In the genomic region with DNA sequence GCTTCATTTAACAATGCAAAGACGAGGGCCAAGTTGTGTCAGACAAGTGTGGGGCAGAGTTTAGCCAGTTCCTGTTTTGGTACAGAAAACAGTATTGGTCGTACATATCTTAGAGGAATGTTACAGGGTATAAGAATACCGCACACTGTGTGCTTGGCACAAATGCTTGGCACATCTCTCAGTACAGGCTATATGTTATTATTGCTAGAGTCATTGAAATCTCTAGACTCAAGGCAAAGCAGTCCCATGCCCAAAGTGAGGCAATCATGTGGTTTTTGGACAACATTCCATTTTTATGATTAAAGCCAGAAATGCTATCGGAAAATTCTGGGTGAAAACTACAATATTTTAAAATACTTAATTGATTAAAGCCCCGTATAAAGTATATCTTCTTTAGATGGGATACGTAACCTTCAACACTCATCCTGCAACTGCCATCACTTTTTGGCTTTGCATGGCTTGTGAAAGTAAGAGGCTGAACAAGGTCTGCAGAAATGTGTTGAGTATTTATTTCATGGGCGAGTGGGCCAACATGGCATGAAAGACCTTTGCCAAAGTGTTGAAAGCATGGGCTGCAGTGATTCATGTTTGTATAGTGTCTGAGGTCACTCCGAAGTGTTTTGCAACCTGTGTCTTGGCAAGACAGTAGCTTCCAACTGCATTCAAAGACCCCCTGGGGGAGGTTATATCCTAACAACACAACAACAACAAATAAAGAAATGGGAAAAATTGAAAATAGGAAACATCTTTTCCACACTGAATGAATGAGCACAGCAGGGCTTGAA, we compare ENCODE assay signal across 25 mouse cellular contexts.
DNase-seq lines count a peak whose midpoint lies in the region; ATAC-seq and TF ChIP-seq lines count a peak whose summit lies in the region.
"Had no signal": no experiment of that assay in that cellular context is flagged by ENCODE, and none has a peak within 500 bp of the region (broad histone marks: within the 10 kb centered on the region; RNA-seq: fewer than 3 reads in every experiment).

No protein-coding gene starts in this region.

- ATAC-seq in limb, embryonic 14.5 days (ENCODE audit: low FRiP score, low read depth) = no peak
- ATAC-seq in embryonic facial prominence, embryonic 15.5 days (ENCODE audit: insufficient number of reproducible peaks, low FRiP score, low TSS enrichment, low read depth) = no peak
- ATAC-seq: activated CD4-positive, CD25-positive, alpha-beta regulatory T cell, adult 4 months; intestine, embryonic 15.5 days; liver, embryonic 12.5 days had no signal

- H3K27ac ChIP-seq in limb, embryonic 14.5 days (replicated peaks; ENCODE audit: low read depth, low read length) = 0 out of 2 replicates have a peak overlapping the region, but pooled peaks have one; percentile 38
- no peak overlapping the region for H3K27ac ChIP-seq in limb, embryonic 10.5 days
- peak overlapping the region; percentile 9; the same call in 1 of the 2 replicates for H3K27ac ChIP-seq in embryonic facial prominence, embryonic 15.5 days (replicated peaks)
- no peak overlapping the region for H3K27ac ChIP-seq in midbrain, embryonic 10.5 days (replicated peaks)
- H3K27ac ChIP-seq: embryonic facial prominence, embryonic 12.5 days; hindbrain, embryonic 14.5 days; intestine, embryonic 15.5 days; layer of hippocampus, adult 2 months; liver, embryonic 12.5 days; neural tube, embryonic 13.5 days had no signal

- no peaks in the 10 kb centered on the region for H3K9me3 ChIP-seq in limb, embryonic 14.5 days (ENCODE audit: control insufficient read depth, low read length)
- no peaks in the 10 kb centered on the region for H3K9me3 ChIP-seq in limb, embryonic 10.5 days (replicated peaks)
- no peaks in the 10 kb centered on the region for H3K9me3 ChIP-seq in embryonic facial prominence, embryonic 15.5 days (replicated peaks)
- no peaks in the 10 kb centered on the region for H3K9me3 ChIP-seq in midbrain, embryonic 10.5 days (replicated peaks)
- H3K9me3 ChIP-seq: embryonic facial prominence, embryonic 12.5 days; intestine, embryonic 15.5 days; liver, embryonic 12.5 days; neural tube, embryonic 13.5 days had no signal

- no peaks in the 10 kb centered on the region for H3K27me3 ChIP-seq in limb, embryonic 14.5 days (ENCODE audit: control insufficient read depth, insufficient read depth, low read length)
- H3K27me3 ChIP-seq in limb, embryonic 10.5 days (ENCODE audit: low read depth, poor library complexity, severe bottlenecking) = no peaks in the 10 kb centered on the region
- no peaks in the 10 kb centered on the region for H3K27me3 ChIP-seq in embryonic facial prominence, embryonic 15.5 days
- H3K27me3 ChIP-seq in midbrain, embryonic 10.5 days (ENCODE audit: low read depth, poor library complexity, severe bottlenecking) = no peaks in the 10 kb centered on the region
- H3K27me3 ChIP-seq: embryonic facial prominence, embryonic 12.5 days; intestine, embryonic 15.5 days; liver, embryonic 12.5 days; neural tube, embryonic 13.5 days had no signal

- H3K4me3 ChIP-seq in limb, embryonic 14.5 days (replicated peaks; ENCODE audit: low read length) = no peak overlapping the region
- no peak overlapping the region for H3K4me3 ChIP-seq in limb, embryonic 10.5 days
- no peak overlapping the region for H3K4me3 ChIP-seq in embryonic facial prominence, embryonic 15.5 days (replicated peaks)
- H3K4me3 ChIP-seq in midbrain, embryonic 10.5 days = no peak overlapping the region
- H3K4me3 ChIP-seq: embryonic facial prominence, embryonic 12.5 days; intestine, embryonic 15.5 days; layer of hippocampus, adult 2 months; liver, embryonic 12.5 days; neural tube, embryonic 13.5 days had no signal

- DNase-seq in adrenal gland, adult 2 months = peak; percentile 5
- no peak for DNase-seq in adrenal gland, postnatal 4 days (ENCODE audit: low spot score in 2 of 2)
- DNase-seq in limb, embryonic 14.5 days (ENCODE audit: low spot score) = no peak
- DNase-seq in limb, embryonic 10.5 days (ENCODE audit: low spot score) = no peak
- peak; percentile 41 for DNase-seq in skeletal muscle tissue, adult 2 months (ENCODE audit: low read depth, low spot score)
- no peak for DNase-seq in cerebellum, postnatal 36 days
- DNase-seq in midbrain, embryonic 10.5 days (ENCODE audit: low spot score) = no peak
- DNase-seq: adrenal gland, postnatal 14 days; gastrocnemius, postnatal 14 days; heart, postnatal 4 days; kidney, adult 9 months; kidney, postnatal 25 days; lung, embryonic 14.5 days; midbrain, embryonic 14.5 days; retina, postnatal 1 day; right cerebral cortex, postnatal 25 days; thymus, postnatal 14 days had no signal

- TF ChIP-seq POLR2A in limb, embryonic 14.5 days (IDR thresholded peaks at IDR 0.05; ENCODE audit: borderline replicate concordance, extremely low read depth, insufficient read depth, insufficient read length) = no peak

- WGBS in limb, embryonic 14.5 days = 80% methylated on average over 8 of the region's 8 CpGs
- 90% methylated on average over 8 of the region's 8 CpGs for WGBS in limb, embryonic 10.5 days
- 61% methylated on average over 8 of the region's 8 CpGs for WGBS in embryonic facial prominence, embryonic 15.5 days
- WGBS in midbrain, embryonic 10.5 days = 84% methylated on average over 8 of the region's 8 CpGs

- H3K36me3 ChIP-seq in limb, embryonic 14.5 days (ENCODE audit: control insufficient read depth, insufficient read depth, low read length) = no peaks in the 10 kb centered on the region
- no peaks in the 10 kb centered on the region for H3K36me3 ChIP-seq in limb, embryonic 10.5 days
- H3K36me3 ChIP-seq in embryonic facial prominence, embryonic 15.5 days = no peaks in the 10 kb centered on the region
- no peaks in the 10 kb centered on the region for H3K36me3 ChIP-seq in midbrain, embryonic 10.5 days
- H3K36me3 ChIP-seq: embryonic facial prominence, embryonic 12.5 days; intestine, embryonic 15.5 days; liver, embryonic 12.5 days; neural tube, embryonic 13.5 days had no signal

- no peak overlapping the region for H3K4me2 ChIP-seq in limb, embryonic 14.5 days (replicated peaks; ENCODE audit: low read depth, low read length, severe bottlenecking)
- no peak overlapping the region for H3K4me2 ChIP-seq in embryonic facial prominence, embryonic 15.5 days (replicated peaks)
- H3K4me2 ChIP-seq: embryonic facial prominence, embryonic 12.5 days; hindbrain, embryonic 14.5 days; intestine, embryonic 15.5 days; liver, embryonic 12.5 days; lung, embryonic 14.5 days; neural tube, embryonic 13.5 days had no signal

- H3K4me1 ChIP-seq in limb, embryonic 14.5 days (ENCODE audit: control insufficient read depth, insufficient read depth, low read length) = peaks cover 9% of the 10 kb centered on the region
- H3K4me1 ChIP-seq in limb, embryonic 10.5 days = no peaks in the 10 kb centered on the region
- H3K4me1 ChIP-seq in embryonic facial prominence, embryonic 15.5 days = no peaks in the 10 kb centered on the region
- no peaks in the 10 kb centered on the region for H3K4me1 ChIP-seq in midbrain, embryonic 10.5 days
- H3K4me1 ChIP-seq: embryonic facial prominence, embryonic 12.5 days; intestine, embryonic 15.5 days; liver, embryonic 12.5 days; neural tube, embryonic 13.5 days had no signal

- H3K9ac ChIP-seq in limb, embryonic 14.5 days (ENCODE audit: low read depth, low read length, severe bottlenecking) = no peak overlapping the region
- no peak overlapping the region for H3K9ac ChIP-seq in embryonic facial prominence, embryonic 15.5 days
- H3K9ac ChIP-seq: embryonic facial prominence, embryonic 12.5 days; hindbrain, embryonic 14.5 days; intestine, embryonic 15.5 days; liver, embryonic 12.5 days; lung, embryonic 14.5 days; neural tube, embryonic 13.5 days had no signal

Comparison
In these comparisons a context has a peak if more than half of its experiments do, and no peak if none do; other contexts are left out.
1. DNase-seq: peak in adrenal gland, adult 2 months (single experiment) and skeletal muscle tissue, adult 2 months (single experiment); none in adrenal gland, postnatal 4 days (0 of 2), limb, embryonic 14.5 days (single experiment), limb, embryonic 10.5 days (single experiment), cerebellum, postnatal 36 days (0 of 2) and midbrain, embryonic 10.5 days (single experiment).
2. H3K27ac ChIP-seq: peak in limb, embryonic 14.5 days (single experiment) and embryonic facial prominence, embryonic 15.5 days (single experiment); none in limb, embryonic 10.5 days (single experiment) and midbrain, embryonic 10.5 days (single experiment).